Mouse (Mus musculus): Measurements from ENCODE around the gene Fitm1.

GRCm38 (mm10) chr14:55536116-55536745 lies 39.2 kb upstream of the Fitm1 start:
- no peak for TF ChIP-seq TAL1 (IDR thresholded peaks at IDR 0.05; ENCODE audit: low read length)
- no peak for TF ChIP-seq GATA1 (IDR thresholded peaks at IDR 0.05; ENCODE audit: low read length)

Data from erythroblast, embryonic 14.5 days (primary cell).